Mouse (Mus musculus) ES-E14 (cell line): ENCODE data around the gene Apoa2.

ENCODE experiments used
- CHD2 ChIP-seq: IDR thresholded peaks from 2 replicates; pipeline ENCODE4 v1.6.1; 2014; ENCODE audit warnings: mild to moderate bottlenecking, low read depth, low read length, inconsistent platforms
- MAFK ChIP-seq: IDR thresholded peaks from 2 replicates; pipeline ENCODE4 v1.6.1; 2014; ENCODE audit warnings: mild to moderate bottlenecking, low read depth, low read length, inconsistent platforms; ENCODE audit not compliant: insufficient read depth

- TF ChIP-seq CHD2 (no peak), MAFK (no peak)
Measured at GRCm38 (mm10) chr1:171205704-171206493, 19.0 kb upstream of the Apoa2 start.
